Mouse (Mus musculus) forebrain, embryonic 14.5 days (tissue): Measurements from ENCODE around the gene Ksr1. TPM values are rescaled to one million over a fixed set of nuclear protein-coding genes. Genes with fewer than 3 reads are reported as not detected.

Source experiments
- ATAC-seq: fragments of 200-750 bp; cut with Nextera tagmentation; 2 replicates; pipeline ENCODE4 v1.8.0; 2017; ENCODE audit warnings: mild to moderate bottlenecking, moderate library complexity
- DNase-seq: peaks from one replicate; pipeline ENCODE4 v3.0.0-alpha.2; 2015; ENCODE audit warnings: low spot score
- H3K27ac ChIP-seq: fragments of 300-500 bp; sonication (generic); 2 replicates; pipeline ENCODE4 v1.5.1; 2014; ENCODE audit warnings: low read depth, mild to moderate bottlenecking, control low read depth, low read length, moderate library complexity
- H3K27me3 ChIP-seq: fragments of 300-500 bp; sonication (generic); replicated peaks from 2 replicates; pipeline ENCODE4 v1.6.1; 2014; ENCODE audit warnings: low read length, control low read depth, mixed read lengths; ENCODE audit not compliant: control insufficient read depth, insufficient read depth
- H3K36me3 ChIP-seq: fragments of 300-500 bp; sonication (generic); 2 replicates; pipeline ENCODE4 v1.6.1; 2014; ENCODE audit warnings: low read length, control low read depth; ENCODE audit not compliant: control insufficient read depth, insufficient read depth
- H3K4me1 ChIP-seq: fragments of 300-500 bp; sonication (generic); 2 replicates; pipeline ENCODE4 v1.6.1; 2014; ENCODE audit warnings: antibody characterized with exemption, low read length, control low read depth; ENCODE audit not compliant: control insufficient read depth, insufficient read depth
- H3K4me2 ChIP-seq: fragments of 300-500 bp; sonication (generic); 2 replicates; pipeline ENCODE4 v1.6.1; 2014; ENCODE audit warnings: mild to moderate bottlenecking, control low read depth, low read length
- H3K4me3 ChIP-seq: fragments of 300-500 bp; sonication (generic); 2 replicates; pipeline ENCODE4 v1.5.1; 2014; ENCODE audit warnings: low read depth, low read length, control low read depth
- H3K9ac ChIP-seq: fragments of 300-500 bp; sonication (generic); 2 replicates; pipeline ENCODE4 v1.6.1; 2014; ENCODE audit warnings: mild to moderate bottlenecking, low read length, control low read depth, moderate library complexity
- H3K9me3 ChIP-seq: fragments of 300-500 bp; sonication (generic); replicated peaks from 2 replicates; pipeline ENCODE4 v1.6.1; 2016; ENCODE audit warnings: low read length, control low read depth, mixed read lengths; ENCODE audit not compliant: control insufficient read depth
- WGBS: fragments of 180-500 bp; shearing (Covaris S2); extraction: QIAGEN DNeasy Blood & Tissue Kit; methylation state at CpG from one replicate; pipeline ENCODE4 v1.1.7; 2014; 5-methylcytosine and 5-hydroxymethylcytosine counted together
- polyA plus RNA-seq: library from polyadenylated mRNA; unstranded; fragments of >200 nt; fragmentation: Nextera tagmentation; extraction: Ambion mirVana; gene quantifications from 2 replicates; pipeline ENCODE4 v1.2.1, GENCODE M21; 2014

Ksr1 gene
- polyA plus RNA-seq, 1 experiment from 2014 or later, result 4.7 TPM

DNA sequence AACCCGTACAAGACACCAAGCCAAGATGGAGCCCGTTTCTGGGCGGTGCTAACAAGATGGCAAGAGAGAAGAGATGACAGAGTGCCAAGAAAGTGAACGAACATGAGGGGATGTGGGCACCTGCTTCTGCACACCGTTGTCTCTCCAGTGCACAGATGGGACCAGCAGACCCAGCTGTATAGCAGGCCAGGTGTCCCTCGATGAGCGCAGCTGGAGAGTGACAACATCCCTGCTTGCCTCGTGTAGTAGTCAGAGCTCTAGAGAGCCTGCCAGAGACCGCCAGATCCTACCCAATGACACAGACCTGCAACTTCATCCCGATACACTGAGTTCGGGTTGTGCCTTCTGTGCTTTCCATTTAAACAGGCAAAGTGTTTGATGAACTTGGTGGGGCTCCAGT is 3.8 kb downstream of the Ksr1 start:
- DNase-seq, result no peak
- Histone ChIP-seq H3K27ac (no peak overlapping the region), H3K4me1 (peaks cover 15% of the 10 kb centered on the region), H3K9me3 (no peaks in the 10 kb centered on the region), H3K9ac (no peak overlapping the region), H3K27me3 (no peaks in the 10 kb centered on the region), H3K4me3 (no peak overlapping the region), H3K4me2 (no peak overlapping the region), H3K36me3 (no peaks in the 10 kb centered on the region)
- ATAC-seq, result no peak
- WGBS, result 76% methylated on average over 11 of the region's 11 CpGs

DNA sequence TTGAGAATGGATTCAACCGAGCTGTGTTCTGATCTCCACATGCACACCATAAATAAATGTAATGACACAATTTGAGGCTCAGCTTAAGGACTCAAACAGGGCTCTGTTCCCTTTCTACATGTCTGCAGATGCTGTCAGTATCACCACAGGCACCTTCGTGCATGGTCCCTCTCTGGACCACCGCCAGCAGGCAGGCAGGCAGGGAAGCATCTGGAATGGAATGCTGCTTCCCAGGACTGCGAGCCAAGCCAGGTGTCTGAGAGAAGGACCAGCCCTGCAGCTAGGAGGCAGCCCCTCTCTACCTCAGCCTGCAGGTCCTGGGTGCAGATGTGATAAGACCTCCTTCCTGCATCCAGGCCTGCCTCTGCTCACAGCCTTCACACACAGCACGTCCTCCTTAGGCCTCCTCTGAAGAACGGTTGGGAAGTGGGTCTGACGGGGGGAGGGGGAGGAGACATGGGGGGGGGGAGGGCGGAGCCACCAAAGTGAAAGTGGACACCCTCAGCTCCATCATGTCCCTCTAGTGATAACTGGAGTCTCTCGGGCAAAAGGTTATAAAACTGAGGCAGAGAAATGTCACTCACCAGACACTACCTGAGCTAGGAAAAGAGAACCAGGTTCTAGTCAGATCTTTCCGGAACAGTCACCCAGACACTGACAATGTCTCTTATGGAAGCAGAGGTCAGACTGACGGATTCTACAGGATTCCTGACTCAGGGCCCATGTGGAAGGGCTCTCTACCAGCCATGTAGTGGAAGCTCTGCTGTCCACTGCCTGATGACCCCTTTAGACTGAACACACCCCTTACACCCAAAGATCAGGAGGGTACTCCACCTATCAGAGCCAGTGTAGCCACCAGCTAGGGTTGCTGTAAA is 4.7 kb downstream of the Ksr1 start:
- H3K4me1 ChIP-seq, result peaks cover 15% of the 10 kb centered on the region
- DNase-seq, result no peak
- no peak overlapping the region for H3K4me2 ChIP-seq
- H3K4me3 ChIP-seq, result no peak overlapping the region
- no peak overlapping the region for H3K27ac ChIP-seq
- no peak overlapping the region for H3K9ac ChIP-seq
- no peaks in the 10 kb centered on the region for H3K36me3 ChIP-seq
- no peaks in the 10 kb centered on the region for H3K9me3 ChIP-seq
- WGBS, result 44% methylated on average over 11 of the region's 11 CpGs
- ATAC-seq, result no peak
- no peaks in the 10 kb centered on the region for H3K27me3 ChIP-seq

DNA sequence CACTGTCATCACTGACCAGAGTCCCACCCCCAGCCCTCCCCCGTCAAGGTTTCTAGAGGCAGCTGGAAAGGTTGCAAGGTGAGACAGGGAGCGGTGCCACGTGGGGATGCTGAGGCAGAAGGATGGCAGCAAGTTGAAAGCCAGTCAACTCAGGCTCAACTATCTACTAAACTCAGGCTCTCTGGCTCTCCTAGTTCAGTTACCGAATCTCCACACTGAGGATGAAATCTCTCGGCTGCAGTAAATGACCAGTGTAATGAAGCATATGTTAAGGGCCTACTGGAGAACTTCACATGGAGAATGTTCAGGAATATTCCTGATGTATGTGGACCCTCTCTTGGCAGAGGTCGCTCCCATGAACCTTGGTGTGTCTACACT is 5.7 kb downstream of the Ksr1 start:
- no peak overlapping the region for H3K4me3 ChIP-seq
- no peak for ATAC-seq
- no peaks in the 10 kb centered on the region for H3K36me3 ChIP-seq
- H3K27me3 ChIP-seq, result no peaks in the 10 kb centered on the region
- DNase-seq, result no peak
- 93% methylated on average over 6 of the region's 6 CpGs for WGBS
- no peak overlapping the region for H3K4me2 ChIP-seq
- peaks cover 23% of the 10 kb centered on the region for H3K4me1 ChIP-seq
- H3K9me3 ChIP-seq, result no peaks in the 10 kb centered on the region
- H3K27ac ChIP-seq, result no peak overlapping the region
- no peak overlapping the region for H3K9ac ChIP-seq

DNA sequence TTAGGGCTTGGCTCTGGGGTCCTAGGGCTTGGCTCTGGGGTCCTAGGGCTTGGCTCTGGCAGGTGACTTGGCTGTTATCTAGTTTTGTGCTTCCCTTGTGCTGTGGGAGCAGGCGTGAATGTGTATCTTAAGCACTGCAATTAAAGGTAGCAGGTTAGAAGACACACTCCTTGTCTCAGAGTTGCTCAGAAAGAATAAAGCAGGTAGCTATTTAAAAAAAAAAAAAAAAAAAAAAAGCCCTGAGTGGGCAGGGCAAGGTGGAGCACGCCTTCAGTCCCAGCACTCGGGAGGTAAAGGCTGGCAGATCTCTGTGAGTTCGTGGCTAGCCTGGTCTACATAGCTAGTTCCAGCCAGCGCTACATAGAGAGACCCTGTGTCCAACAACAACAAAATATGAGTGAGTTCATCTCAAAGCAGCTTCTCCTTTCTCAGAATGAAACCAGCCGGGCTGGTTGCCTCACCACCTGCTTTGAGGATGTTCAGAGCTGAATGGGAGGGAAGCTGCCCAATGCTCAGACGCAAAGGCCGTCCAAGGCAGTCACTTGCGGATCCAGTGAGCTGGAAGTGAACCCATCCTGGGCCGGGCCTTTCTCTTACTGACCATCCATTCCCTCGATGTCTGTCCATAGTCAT is 6.2 kb downstream of the Ksr1 start:
- H3K4me1 ChIP-seq, result peaks cover 19% of the 10 kb centered on the region
- H3K4me3 ChIP-seq, result no peak overlapping the region
- no peak overlapping the region for H3K9ac ChIP-seq
- DNase-seq (no peak), ATAC-seq (no peak)
- H3K9me3 ChIP-seq, result no peaks in the 10 kb centered on the region
- H3K27ac ChIP-seq, result no peak overlapping the region
- H3K27me3 ChIP-seq, result no peaks in the 10 kb centered on the region
- 89% methylated on average over 11 of the region's 11 CpGs for WGBS
- no peaks in the 10 kb centered on the region for H3K36me3 ChIP-seq
- no peak overlapping the region for H3K4me2 ChIP-seq

DNA sequence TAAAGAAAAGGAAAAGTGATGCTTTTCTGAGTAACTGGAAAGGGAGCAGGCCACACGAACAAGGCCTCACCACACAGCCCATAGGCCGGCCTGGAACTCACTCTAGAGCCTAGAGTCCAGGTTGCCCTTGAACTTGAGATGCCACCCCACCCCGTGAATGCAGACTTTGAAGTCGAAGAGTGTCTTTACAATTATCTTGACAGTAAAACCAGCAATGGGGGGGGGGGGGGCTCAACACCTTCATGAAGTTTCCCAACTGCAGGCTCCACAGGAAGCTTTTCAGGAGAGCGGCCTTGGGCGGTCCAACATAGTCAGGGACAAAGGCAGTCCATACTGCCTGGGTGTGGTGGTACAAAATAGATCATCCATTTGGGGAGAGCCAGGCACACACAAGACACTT is 7.6 kb downstream of the Ksr1 start:
- ATAC-seq, result no peak

DNA sequence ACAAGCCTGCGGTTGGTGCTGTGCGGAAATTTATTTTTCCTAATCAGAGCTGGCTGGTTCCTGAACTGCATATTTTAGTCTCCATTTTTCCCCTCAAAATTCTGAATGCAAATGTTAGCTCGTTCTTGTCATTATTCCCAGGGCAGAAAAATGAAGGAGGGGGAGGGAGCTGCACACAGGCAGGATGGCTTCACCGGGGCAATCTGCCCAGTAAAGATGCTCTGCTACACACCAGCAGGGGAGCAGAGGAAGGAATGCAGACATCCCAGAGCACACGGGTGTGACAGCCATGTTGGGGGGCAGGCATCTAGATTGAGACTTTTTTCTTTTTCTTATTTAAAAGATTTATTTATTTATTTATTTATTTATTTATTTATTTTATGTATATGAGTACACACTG is 9.0 kb downstream of the Ksr1 start:
- Histone ChIP-seq H3K9ac (no peak overlapping the region), H3K4me3 (no peak overlapping the region), H3K4me1 (0 out of 2 replicates have a peak, but pooled peaks cover 7% of the 10 kb centered on the region), H3K27me3 (no peaks in the 10 kb centered on the region), H3K36me3 (no peaks in the 10 kb centered on the region), H3K9me3 (no peaks in the 10 kb centered on the region), H3K4me2 (no peak overlapping the region), H3K27ac (no peak overlapping the region)
- ATAC-seq (no peak), DNase-seq (peak; percentile 52)
- WGBS, result 75% methylated on average over 5 of the region's 5 CpGs

More for the DNA sequence above, 7.6 kb downstream of the Ksr1 start:
- no peak overlapping the region for H3K4me3 ChIP-seq
- 0 out of 2 replicates have a peak, but pooled peaks cover 7% of the 10 kb centered on the region for H3K4me1 ChIP-seq
- no peak overlapping the region for H3K4me2 ChIP-seq
- no peak overlapping the region for H3K27ac ChIP-seq
- H3K9me3 ChIP-seq, result no peaks in the 10 kb centered on the region
- no peak for DNase-seq
- no peak overlapping the region for H3K9ac ChIP-seq
- H3K36me3 ChIP-seq, result no peaks in the 10 kb centered on the region
- no peaks in the 10 kb centered on the region for H3K27me3 ChIP-seq
- 91% methylated on average over 6 of the region's 6 CpGs for WGBS

DNA sequence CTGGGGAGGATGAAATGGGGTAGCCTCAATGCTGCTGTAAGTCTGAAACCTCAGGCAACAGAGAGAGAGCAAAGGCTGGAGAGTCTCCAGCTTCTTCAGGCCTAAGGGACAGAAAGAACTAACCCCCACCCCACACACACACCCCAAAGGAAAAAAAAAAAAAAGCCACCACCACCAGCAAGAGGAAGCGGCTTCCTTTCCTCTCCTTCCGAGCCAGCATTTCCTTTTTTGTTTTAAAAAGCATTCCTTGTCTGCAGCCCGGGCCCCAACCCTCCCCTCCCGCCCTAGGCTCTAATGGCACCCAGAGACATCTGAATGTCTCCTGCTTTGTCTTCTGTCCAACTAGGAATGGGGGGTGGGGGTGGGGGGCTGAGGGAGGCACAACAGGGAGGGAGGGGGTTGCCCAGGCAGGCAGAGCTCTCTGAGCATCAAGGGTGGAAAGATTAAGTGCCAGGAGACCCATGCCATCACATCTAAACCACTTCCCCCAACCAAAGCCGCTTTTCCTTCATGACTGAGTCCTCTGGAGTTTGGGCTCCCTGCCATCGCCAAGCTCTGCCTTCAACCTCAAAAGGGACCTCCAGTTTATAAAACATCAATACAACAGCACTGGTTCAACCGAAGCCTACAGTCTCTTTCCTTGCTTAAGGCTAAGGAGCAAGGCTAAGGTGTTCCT is 10.4 kb downstream of the Ksr1 start:
- Histone ChIP-seq H3K9me3 (no peaks in the 10 kb centered on the region), H3K27ac (no peak overlapping the region), H3K9ac (no peak overlapping the region; the same call in 1 of the 2 replicates), H3K36me3 (no peaks in the 10 kb centered on the region), H3K4me3 (no peak overlapping the region), H3K4me1 (0 out of 2 replicates have a peak, but pooled peaks cover 7% of the 10 kb centered on the region), H3K27me3 (no peaks in the 10 kb centered on the region), H3K4me2 (no peak overlapping the region)
- no peak for DNase-seq
- WGBS, result 30% methylated on average over 7 of the region's 7 CpGs
- no peak for ATAC-seq

DNA sequence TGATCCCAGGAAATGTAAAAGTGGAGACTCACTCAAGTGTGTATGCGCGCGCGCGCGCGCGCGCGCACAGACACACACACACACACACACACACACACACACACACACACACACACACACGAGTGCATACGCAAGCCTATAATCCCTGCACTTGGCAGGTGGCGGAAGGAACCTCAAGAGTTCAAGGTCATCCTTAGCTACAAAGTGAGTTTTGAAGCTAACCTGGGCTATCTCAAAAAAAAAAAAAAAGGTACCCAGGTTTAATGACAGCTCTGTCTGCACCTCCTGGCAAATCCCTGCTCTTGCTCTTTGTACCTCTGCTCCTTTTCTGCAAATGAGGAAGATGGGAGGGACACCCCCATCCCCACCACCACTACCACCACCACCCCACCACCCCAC is 11.1 kb downstream of the Ksr1 start:
- H3K36me3 ChIP-seq, result no peaks in the 10 kb centered on the region
- 97% methylated on average over 13 of the region's 13 CpGs for WGBS

More for the DNA sequence above, 11.1 kb downstream of the Ksr1 start:
- no peak for ATAC-seq
- no peak overlapping the region for H3K27ac ChIP-seq
- H3K27me3 ChIP-seq, result no peaks in the 10 kb centered on the region
- H3K4me2 ChIP-seq, result no peak overlapping the region
- no peak for DNase-seq
- H3K9ac ChIP-seq, result no peak overlapping the region
- 0 out of 2 replicates have a peak, but pooled peaks cover 7% of the 10 kb centered on the region for H3K4me1 ChIP-seq
- no peaks in the 10 kb centered on the region for H3K9me3 ChIP-seq
- no peak overlapping the region for H3K4me3 ChIP-seq
